Mouse (Mus musculus) erythroblast, adult 5-6 weeks (primary cell): ENCODE data around the gene Eml3. TPM values are rescaled to one million over a fixed set of nuclear protein-coding genes. Genes with fewer than 3 reads are reported as not detected.
"Not testable (repeated sequence)": the region's sequence is repeated elsewhere in the genome, so short reads cannot be mapped to it uniquely, and the experiment has no call there.

Source experiments
- ATAC-seq: replicated peaks from 2 replicates; pipeline ENCODE4 v1.8.0; 2016; ENCODE audit warnings: moderate number of reproducible peaks, mild to moderate bottlenecking, moderate TSS enrichment, inconsistent platforms; ENCODE audit not compliant: poor library complexity, low FRiP score, severe bottlenecking
- total RNA-seq, 2 experiments: library from RNA; stranded (forward) in 1 of 2; stranded (reverse) in 1 of 2; fragments of 150-400 nt in 1 of 2; fragments of 200-764, 138-1000 nt in 1 of 2; gene quantifications; 2 replicates each; pipeline versions ENCODE4 v1.2.3 to v1.2.4; 2015 to 2017; ENCODE audit warnings: low replicate concordance in 2 of 2

The Eml3 gene
- total RNA-seq, 2 experiments from 2014 or later, result 4.8 to 8.3 TPM

- no peak for ATAC-seq
Observed at GRCm38 (mm10) chr19:8944750-8945149, 15.4 kb downstream of the Eml3 start.

- no peak for ATAC-seq
Observed at GRCm38 (mm10) chr19:8945251-8945650, 15.9 kb downstream of the Eml3 start.

- peak; percentile 78 for ATAC-seq
Observed at GRCm38 (mm10) chr19:8946929-8947328, 17.6 kb downstream of the Eml3 start.

- ATAC-seq, result no peak
Observed at GRCm38 (mm10) chr19:8950190-8950589, 20.8 kb downstream of the Eml3 start.

- ATAC-seq, result no peak
Observed at GRCm38 (mm10) chr19:8952241-8952640, 22.9 kb downstream of the Eml3 start.

- peak; percentile 97 for ATAC-seq
Observed at GRCm38 (mm10) chr19:8953135-8954039, 24.0 kb downstream of the Eml3 start, which contains the start of gene Tut1. TSS of gene Tut1 (plus strand) at chr19:8953847.

GRCm38 (mm10) chr19:8954171-8954570 lies 24.8 kb downstream of the Eml3 start:
- no peak for ATAC-seq

- ATAC-seq, result no peak
Observed at GRCm38 (mm10) chr19:8962256-8962655, 32.9 kb downstream of the Eml3 start.

GRCm38 (mm10) chr19:8965075-8965474 lies 35.7 kb downstream of the Eml3 start:
- no peak for ATAC-seq

- ATAC-seq, result no peak
Observed at GRCm38 (mm10) chr19:8965771-8966170, 36.4 kb downstream of the Eml3 start.

- ATAC-seq, result peak; percentile 10
Observed at GRCm38 (mm10) chr19:8966198-8966589, 36.8 kb downstream of the Eml3 start.

- ATAC-seq, result peak; percentile 94
Observed at GRCm38 (mm10) chr19:8966590-8967372, 37.4 kb downstream of the Eml3 start, which contains the start of gene Eef1g. TSS of gene Eef1g (plus strand) at chr19:8967041.

- ATAC-seq, result no peak
Observed at GRCm38 (mm10) chr19:8967373-8967743, 38.0 kb downstream of the Eml3 start.

GRCm38 (mm10) chr19:8967893-8968292 lies 38.5 kb downstream of the Eml3 start:
- no peak for ATAC-seq

- ATAC-seq, result not testable (repeated sequence)
Observed at GRCm38 (mm10) chr19:8972491-8972890, 43.1 kb downstream of the Eml3 start.

GRCm38 (mm10) chr19:8974638-8975037 lies 45.3 kb downstream of the Eml3 start:
- ATAC-seq, result no peak

GRCm38 (mm10) chr19:8975491-8975890 lies 46.1 kb downstream of the Eml3 start:
- ATAC-seq, result no peak

GRCm38 (mm10) chr19:8976535-8976934 lies 47.2 kb downstream of the Eml3 start:
- peak; percentile 76 for ATAC-seq

- ATAC-seq, result no peak
Observed at GRCm38 (mm10) chr19:8980771-8981170, 51.4 kb downstream of the Eml3 start.

GRCm38 (mm10) chr19:8981450-8982168 lies 52.3 kb downstream of the Eml3 start:
- no peak for ATAC-seq
